Mouse (Mus musculus): ENCODE results near the gene Gm11111. TPM values are rescaled to one million over a fixed set of nuclear protein-coding genes. Genes with fewer than 3 reads are reported as not detected.

Gene Gm11111
- not detected in 2 replicates for polyA plus RNA-seq (2015; fragmentation: Nextera tagmentation; extraction: Ambion mirVana)

DNA sequence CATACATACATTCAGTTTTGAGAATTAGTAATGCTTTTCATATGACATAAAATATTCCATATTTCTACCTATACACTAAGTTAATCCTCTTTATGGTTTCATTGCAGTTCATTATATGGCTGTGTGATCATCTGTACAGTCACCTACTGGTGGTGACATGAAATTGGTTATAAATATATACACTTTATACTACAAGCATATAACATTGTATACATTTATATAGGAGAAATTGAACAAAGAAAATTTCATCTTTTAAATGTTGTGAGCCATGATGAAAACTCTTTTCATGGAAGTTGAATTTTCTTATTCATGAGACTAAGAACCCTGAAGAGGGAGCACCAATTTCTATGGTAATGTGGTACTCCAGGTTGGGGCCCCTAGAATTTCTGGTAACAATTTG is at the start of gene Gm11111:
Gene Gm11111 (plus strand): TSS at position 301 of the 400 bp plus-strand sequence.
- Histone ChIP-seq H3K27ac (ENCODE audit: low read depth, low read length) (no peak within 1 kb of the TSS), H3K9ac (ENCODE audit: low read depth, low read length) (no peak within 1 kb of the TSS), H3K4me3 (ENCODE audit: low read depth, low read length) (no peak within 1 kb of the TSS), H3K4me1 (replicated peaks; ENCODE audit: control insufficient read depth, insufficient read depth, low read length) (no peaks in the 10 kb centered on the region), H3K36me3 (ENCODE audit: control insufficient read depth, insufficient read depth) (no peaks in the 10 kb centered on the region), H3K4me2 (replicated peaks; ENCODE audit: low read depth) (no peak within 1 kb of the TSS), H3K9me3 (ENCODE audit: control insufficient read depth) (no peaks in the 10 kb centered on the region), H3K27me3 (replicated peaks; ENCODE audit: control insufficient read depth, insufficient read depth, low read length) (no peaks in the 10 kb centered on the region)
- TF ChIP-seq CTCF (IDR thresholded peaks at IDR 0.05; ENCODE audit: low read depth) = no peak
- ATAC-seq = no peak

DNA sequence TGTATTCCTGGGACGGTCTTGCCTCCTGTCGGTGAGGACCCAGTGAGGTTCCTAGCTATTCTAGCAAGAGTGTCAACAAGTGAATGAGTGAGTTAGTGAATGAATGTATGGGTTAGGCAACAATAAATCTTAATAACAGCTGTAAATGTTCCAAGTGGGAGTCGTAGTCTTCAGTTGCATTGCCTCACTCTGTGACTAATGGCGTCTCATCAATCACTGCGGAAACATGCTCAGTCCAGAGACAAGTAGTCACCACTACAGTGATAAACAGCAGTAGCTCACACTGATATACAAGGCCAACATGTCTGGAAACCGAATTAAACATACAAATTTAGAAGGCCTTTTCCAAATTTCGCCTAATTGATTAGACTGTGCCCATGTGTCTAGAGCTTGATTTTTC is 36.3 kb upstream of the Gm11111 start:
- no peaks in the 10 kb centered on the region for H3K36me3 ChIP-seq (ENCODE audit: control insufficient read depth, insufficient read depth)
- H3K9me3 ChIP-seq (ENCODE audit: control insufficient read depth) = no peaks in the 10 kb centered on the region
- no peak overlapping the region for H3K9ac ChIP-seq (ENCODE audit: low read depth, low read length)
- no peak overlapping the region for H3K4me3 ChIP-seq (ENCODE audit: low read depth, low read length)
- no peak for ATAC-seq
- no peaks in the 10 kb centered on the region for H3K27me3 ChIP-seq (replicated peaks; ENCODE audit: control insufficient read depth, insufficient read depth, low read length)
- no peak overlapping the region for H3K27ac ChIP-seq (ENCODE audit: low read depth, low read length)
- H3K4me2 ChIP-seq (replicated peaks; ENCODE audit: low read depth) = no peak overlapping the region
- TF ChIP-seq CTCF (IDR thresholded peaks at IDR 0.05; ENCODE audit: low read depth) = no peak
- 55% methylated on average over 7 of the region's 7 CpGs for WGBS
- H3K4me1 ChIP-seq (replicated peaks; ENCODE audit: control insufficient read depth, insufficient read depth, low read length) = no peaks in the 10 kb centered on the region

DNA sequence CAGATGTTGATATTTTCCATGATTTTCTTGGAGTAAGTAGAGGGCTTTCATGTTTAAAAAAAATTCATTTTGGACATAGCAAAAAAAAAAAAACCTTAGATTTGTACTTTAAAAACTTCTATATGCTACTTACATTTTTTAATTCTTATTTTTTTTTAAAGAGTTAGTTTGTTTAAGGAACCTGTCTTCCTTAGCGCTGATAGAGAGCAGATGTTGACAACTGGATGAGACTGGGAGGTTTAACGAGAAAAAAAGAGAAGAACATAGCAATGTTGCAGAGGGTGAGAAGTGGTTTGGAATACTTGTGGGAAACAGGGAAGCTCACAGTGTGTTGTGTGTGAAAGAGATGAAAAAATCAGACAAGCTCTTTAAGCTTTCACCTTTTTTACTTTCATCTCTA is 32.4 kb upstream of the Gm11111 start:
- no peaks in the 10 kb centered on the region for H3K9me3 ChIP-seq (ENCODE audit: control insufficient read depth)
- no peaks in the 10 kb centered on the region for H3K4me1 ChIP-seq (replicated peaks; ENCODE audit: control insufficient read depth, insufficient read depth, low read length)
- no peak for TF ChIP-seq CTCF (IDR thresholded peaks at IDR 0.05; ENCODE audit: low read depth)
- no peaks in the 10 kb centered on the region for H3K36me3 ChIP-seq (ENCODE audit: control insufficient read depth, insufficient read depth)
- no peaks in the 10 kb centered on the region for H3K27me3 ChIP-seq (replicated peaks; ENCODE audit: control insufficient read depth, insufficient read depth, low read length)
- no peak overlapping the region for H3K4me3 ChIP-seq (ENCODE audit: low read depth, low read length)
- no peak for ATAC-seq
- no peak overlapping the region for H3K9ac ChIP-seq (ENCODE audit: low read depth, low read length)
- H3K27ac ChIP-seq (ENCODE audit: low read depth, low read length) = no peak overlapping the region
- H3K4me2 ChIP-seq (replicated peaks; ENCODE audit: low read depth) = no peak overlapping the region
- WGBS = 62% methylated on average over 2 of the region's 2 CpGs

DNA sequence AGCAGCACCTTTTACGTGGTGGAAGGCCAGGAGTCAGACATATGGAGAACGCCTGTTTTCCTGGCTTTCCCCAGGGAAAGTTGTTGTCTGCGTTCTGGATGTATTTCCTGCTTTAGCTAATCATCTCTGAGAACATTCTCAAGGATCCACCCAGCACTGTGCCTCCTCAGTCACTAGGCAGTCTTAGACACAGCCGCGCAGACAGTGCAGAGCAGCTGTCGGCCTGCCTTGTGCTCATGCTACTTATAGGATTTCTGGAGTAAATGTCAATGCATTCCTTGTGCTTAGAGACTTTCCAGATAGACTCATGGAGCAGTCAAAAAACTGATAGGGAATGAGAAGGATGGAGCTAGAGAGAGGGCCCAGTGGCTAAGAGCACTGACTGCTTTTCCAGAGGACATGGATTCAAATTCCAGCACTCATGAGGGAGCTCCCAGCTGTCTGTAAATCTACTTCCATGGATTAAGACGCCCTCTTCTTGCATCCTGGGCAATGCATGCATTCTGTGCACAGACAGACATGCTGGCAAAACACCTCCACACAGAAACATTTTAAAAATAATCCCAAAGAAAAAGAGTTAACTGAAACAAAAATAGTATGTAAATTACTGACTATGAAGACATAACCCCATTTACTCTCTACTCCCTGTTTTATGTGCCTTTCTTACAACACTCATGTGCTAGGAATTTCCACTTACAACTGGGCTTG is 30.1 kb upstream of the Gm11111 start:
- 78% methylated on average over 7 of the region's 7 CpGs for WGBS
- no peaks in the 10 kb centered on the region for H3K9me3 ChIP-seq (ENCODE audit: control insufficient read depth)
- H3K9ac ChIP-seq (ENCODE audit: low read depth, low read length) = no peak overlapping the region
- H3K36me3 ChIP-seq (ENCODE audit: control insufficient read depth, insufficient read depth) = no peaks in the 10 kb centered on the region
- no peaks in the 10 kb centered on the region for H3K4me1 ChIP-seq (replicated peaks; ENCODE audit: control insufficient read depth, insufficient read depth, low read length)
- H3K4me2 ChIP-seq (replicated peaks; ENCODE audit: low read depth) = no peak overlapping the region
- H3K27me3 ChIP-seq (replicated peaks; ENCODE audit: control insufficient read depth, insufficient read depth, low read length) = no peaks in the 10 kb centered on the region
- no peak for ATAC-seq
- no peak for TF ChIP-seq CTCF (IDR thresholded peaks at IDR 0.05; ENCODE audit: low read depth)
- H3K4me3 ChIP-seq (ENCODE audit: low read depth, low read length) = no peak overlapping the region
- H3K27ac ChIP-seq (ENCODE audit: low read depth, low read length) = no peak overlapping the region

DNA sequence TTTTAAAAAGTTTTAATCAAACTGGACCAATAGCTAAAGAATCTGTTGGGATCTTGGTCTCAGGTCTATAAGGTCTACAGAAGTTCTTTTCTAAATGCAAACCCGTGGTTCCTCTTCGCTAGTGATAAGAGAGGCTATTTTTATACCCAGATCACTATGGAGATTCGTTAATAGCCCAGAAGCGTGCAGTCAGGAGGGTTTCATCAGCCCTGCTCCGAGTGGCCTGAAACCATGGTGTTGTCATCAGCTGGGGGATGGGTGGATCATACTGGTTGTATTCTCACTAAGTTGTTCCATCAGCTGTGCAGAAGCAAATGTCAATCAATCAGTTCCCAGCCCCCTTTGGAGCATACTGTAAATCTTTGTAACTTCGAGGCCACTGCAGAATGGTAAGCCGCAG is 29.4 kb upstream of the Gm11111 start:
- ATAC-seq = 0 out of 2 replicates have a peak, but pooled peaks have one; percentile 33
- Histone ChIP-seq H3K4me3 (ENCODE audit: low read depth, low read length) (no peak overlapping the region), H3K9ac (ENCODE audit: low read depth, low read length) (no peak overlapping the region), H3K4me2 (replicated peaks; ENCODE audit: low read depth) (no peak overlapping the region), H3K27me3 (replicated peaks; ENCODE audit: control insufficient read depth, insufficient read depth, low read length) (no peaks in the 10 kb centered on the region), H3K9me3 (ENCODE audit: control insufficient read depth) (no peaks in the 10 kb centered on the region), H3K27ac (ENCODE audit: low read depth, low read length) (no peak overlapping the region), H3K36me3 (ENCODE audit: control insufficient read depth, insufficient read depth) (no peaks in the 10 kb centered on the region), H3K4me1 (replicated peaks; ENCODE audit: control insufficient read depth, insufficient read depth, low read length) (no peaks in the 10 kb centered on the region)
- TF ChIP-seq CTCF (IDR thresholded peaks at IDR 0.05; ENCODE audit: low read depth) = no peak
- 49% methylated on average over 7 of the region's 7 CpGs for WGBS

- H3K9ac ChIP-seq (ENCODE audit: low read depth, low read length) = no peak overlapping the region
- ATAC-seq = peak; percentile 53; the same call in 1 of the 2 replicates
- H3K4me2 ChIP-seq (replicated peaks; ENCODE audit: low read depth) = no peak overlapping the region
- 70% methylated on average over 1 of the region's 1 CpGs for WGBS
- TF ChIP-seq CTCF (IDR thresholded peaks at IDR 0.05; ENCODE audit: low read depth) = no peak
- no peaks in the 10 kb centered on the region for H3K4me1 ChIP-seq (replicated peaks; ENCODE audit: control insufficient read depth, insufficient read depth, low read length)
- no peaks in the 10 kb centered on the region for H3K36me3 ChIP-seq (ENCODE audit: control insufficient read depth, insufficient read depth)
- no peak overlapping the region for H3K4me3 ChIP-seq (ENCODE audit: low read depth, low read length)
- H3K9me3 ChIP-seq (ENCODE audit: control insufficient read depth) = no peaks in the 10 kb centered on the region
- no peak overlapping the region for H3K27ac ChIP-seq (ENCODE audit: low read depth, low read length)
- no peaks in the 10 kb centered on the region for H3K27me3 ChIP-seq (replicated peaks; ENCODE audit: control insufficient read depth, insufficient read depth, low read length)
Measured at GRCm38 (mm10) chr5:98523783-98524182, 28.7 kb upstream of the Gm11111 start.

Measured in intestine, postnatal 0 days (tissue).